Mouse (Mus musculus) MEL (cell line): ENCODE measurements at regions not wholly inside any gene's neighbourhood (a gene's known extent, or its start where the extent isn't known, plus 50 kb on each side); places are given as distances from the start of the nearest gene placed in this dataset.

Experiments used
- DNase-seq: peaks from one replicate; pipeline ENCODE4 v3.0.0; 2011; ENCODE audit warnings: low read depth, low spot score
- H3K27ac ChIP-seq: 2 replicates; pipeline ENCODE4 v1.5.1; 2012; ENCODE audit warnings: low read depth, mild to moderate bottlenecking, control low read depth, low read length, moderate library complexity; ENCODE audit not compliant: control insufficient read depth
- H3K27me3 ChIP-seq, 2 experiments: fragments of 150-350 bp in 1 of 2; sonication (generic) in 1 of 2; 2 replicates each; pipeline ENCODE4 v1.6.1; 2012; ENCODE audit warnings: low read length in 2 of 2, mild to moderate bottlenecking in 2 of 2, improper control_type of control experiment in 1 of 2, moderate library complexity in 1 of 2; ENCODE audit not compliant: insufficient read depth in 2 of 2, control insufficient read depth in 1 of 2
- H3K36me3 ChIP-seq, 2 experiments: 2 replicates each; pipeline ENCODE4 v1.6.1; 2012 to 2014; ENCODE audit warnings: low read length in 2 of 2, improper control_type of control experiment in 1 of 2, inconsistent platforms in 1 of 2, mild to moderate bottlenecking in 1 of 2; ENCODE audit not compliant: insufficient read depth in 2 of 2, control insufficient read depth in 1 of 2
- H3K4me1 ChIP-seq, 2 experiments: fragments of 150-350 bp in 1 of 2; sonication (generic) in 1 of 2; 2 replicates each; pipeline ENCODE4 v1.6.1; 2012; ENCODE audit warnings: low read length in 2 of 2, improper control_type of control experiment in 1 of 2, mild to moderate bottlenecking in 1 of 2; ENCODE audit not compliant: insufficient read depth in 2 of 2, control insufficient read depth in 1 of 2
- H3K4me3 ChIP-seq, 2 experiments: fragments of 150-350 bp in 1 of 2; sonication (generic) in 1 of 2; 2 replicates each; pipeline ENCODE4 v1.5.1; 2012; ENCODE audit warnings: low read depth in 2 of 2, low read length in 2 of 2, mild to moderate bottlenecking in 2 of 2, moderate library complexity in 2 of 2, control low read depth in 1 of 2, improper control_type of control experiment in 1 of 2; ENCODE audit not compliant: control insufficient read depth in 1 of 2, insufficient read depth in 1 of 2
- H3K79me2 ChIP-seq: 2 replicates; pipeline ENCODE4 v1.6.1; 2012; ENCODE audit warnings: mild to moderate bottlenecking, low read length, moderate library complexity; ENCODE audit not compliant: control insufficient read depth, poor library complexity, insufficient read depth
- H3K9ac ChIP-seq: 2 replicates; pipeline ENCODE4 v1.6.1; 2012; ENCODE audit warnings: low read depth, mild to moderate bottlenecking, control low read depth, low read length, moderate library complexity; ENCODE audit not compliant: control insufficient read depth, poor library complexity, severe bottlenecking
- H3K9me3 ChIP-seq: fragments of 150-350 bp; sonication (generic); replicated peaks from 2 replicates; pipeline ENCODE4 v1.6.1; 2012; ENCODE audit warnings: mild to moderate bottlenecking, low read length, improper control_type of control experiment, moderate library complexity; ENCODE audit not compliant: insufficient read depth
- BHLHE40 ChIP-seq: IDR thresholded peaks from 2 replicates; pipeline ENCODE4 v1.6.1; 2012; ENCODE audit warnings: low read depth, mild to moderate bottlenecking, inconsistent platforms, low read length, improper control_type of control experiment, borderline replicate concordance
- CHD1 ChIP-seq: IDR thresholded peaks from 2 replicates; pipeline ENCODE4 v1.6.1; 2012; ENCODE audit warnings: low read depth, mild to moderate bottlenecking, inconsistent platforms, low read length, improper control_type of control experiment
- CTCF ChIP-seq, 3 experiments: IDR thresholded peaks in 2 of 3; conservative IDR thresholded peaks in 1 of 3; 2 replicates each; pipeline ENCODE4 v1.5.1; 2011 to 2012; ENCODE audit warnings: low read length in 3 of 3, low read depth in 2 of 3, mild to moderate bottlenecking in 2 of 3, improper control_type of control experiment in 1 of 3, inconsistent platforms in 1 of 3, mixed read lengths in 1 of 3, moderate library complexity in 1 of 3; ENCODE audit not compliant: control insufficient read depth in 1 of 3, insufficient read depth in 1 of 3, poor library complexity in 1 of 3, severe bottlenecking in 1 of 3
- E2F4 ChIP-seq: IDR thresholded peaks from 2 replicates; pipeline ENCODE4 v1.6.1; 2011; ENCODE audit warnings: low read depth, low read length, improper control_type of control experiment, borderline replicate concordance
- EP300 ChIP-seq, 2 experiments: IDR thresholded peaks; 2 replicates each; pipeline ENCODE4 v1.6.1; 2011; ENCODE audit warnings: improper control_type of control experiment in 2 of 2, low read length in 2 of 2, low read depth in 1 of 2, mild to moderate bottlenecking in 1 of 2
- GATA1 ChIP-seq: IDR thresholded peaks from 2 replicates; pipeline ENCODE4 v1.6.1; 2011; ENCODE audit warnings: low read depth, low read length, improper control_type of control experiment
- JUND ChIP-seq: IDR thresholded peaks from 2 replicates; pipeline ENCODE4 v1.6.1; 2011; ENCODE audit warnings: low read depth, mild to moderate bottlenecking, improper control_type of control experiment, low read length
- KAT2A ChIP-seq: conservative IDR thresholded peaks from 2 replicates; pipeline ENCODE4 v1.6.1; 2012; ENCODE audit warnings: low read depth, low read length, improper control_type of control experiment, inconsistent platforms
- MAX ChIP-seq: IDR thresholded peaks from 2 replicates; pipeline ENCODE4 v1.6.1; 2011; ENCODE audit warnings: low read length, improper control_type of control experiment
- MAZ ChIP-seq: IDR thresholded peaks from 2 replicates; pipeline ENCODE4 v1.6.1; 2012; ENCODE audit warnings: low read depth, mild to moderate bottlenecking, inconsistent platforms, low read length, improper control_type of control experiment
- MEF2A ChIP-seq: IDR thresholded peaks from 2 replicates; pipeline ENCODE4 v1.6.1; 2014; ENCODE audit warnings: low read depth, mild to moderate bottlenecking, inconsistent platforms, low read length, improper control_type of control experiment; ENCODE audit not compliant: poor library complexity, insufficient replicate concordance, severe bottlenecking; ENCODE audit errors: extremely low read depth
- POLR2AphosphoS2 ChIP-seq: IDR thresholded peaks from 2 replicates; pipeline ENCODE4 v1.6.1; 2011; ENCODE audit warnings: low read length, improper control_type of control experiment
- POLR2AphosphoS5 ChIP-seq: IDR thresholded peaks from 2 replicates; pipeline ENCODE4 v1.6.1; 2012; ENCODE audit warnings: low read depth, borderline replicate concordance, mild to moderate bottlenecking, inconsistent platforms, low read length, moderate library complexity, mixed read lengths
- RCOR1 ChIP-seq: IDR thresholded peaks from 2 replicates; pipeline ENCODE4 v1.6.1; 2012; ENCODE audit warnings: low read depth, mild to moderate bottlenecking, inconsistent platforms, low read length, improper control_type of control experiment
- SIN3A ChIP-seq: IDR thresholded peaks from 2 replicates; pipeline ENCODE4 v1.6.1; 2012; ENCODE audit warnings: low read length, improper control_type of control experiment, inconsistent platforms
- SMC3 ChIP-seq: IDR thresholded peaks from 2 replicates; pipeline ENCODE4 v1.6.1; 2011; ENCODE audit warnings: low read depth, low read length, improper control_type of control experiment
- TBP ChIP-seq: IDR thresholded peaks from 2 replicates; pipeline ENCODE4 v1.8.0; 2011; ENCODE audit warnings: low read depth, low read length, improper control_type of control experiment
- TCF12 ChIP-seq: IDR thresholded peaks from 2 replicates; pipeline ENCODE4 v1.6.1; 2014; ENCODE audit warnings: low read depth, mild to moderate bottlenecking, inconsistent platforms, low read length, improper control_type of control experiment, moderate library complexity
- UBTF ChIP-seq: IDR thresholded peaks from 2 replicates; pipeline ENCODE4 v1.6.1; 2012; ENCODE audit warnings: low read depth, mild to moderate bottlenecking, inconsistent platforms, low read length, improper control_type of control experiment, moderate library complexity, borderline replicate concordance; ENCODE audit not compliant: insufficient read depth
- USF1 ChIP-seq: IDR thresholded peaks from 2 replicates; pipeline ENCODE4 v1.6.1; 2014; ENCODE audit warnings: low read depth, mild to moderate bottlenecking, inconsistent platforms, low read length, improper control_type of control experiment, moderate library complexity
- USF2 ChIP-seq, 2 experiments: IDR thresholded peaks; 2 replicates each; pipeline ENCODE4 v1.6.1; 2011 to 2012; ENCODE audit warnings: improper control_type of control experiment in 2 of 2, low read length in 2 of 2, borderline replicate concordance in 1 of 2, inconsistent platforms in 1 of 2, low read depth in 1 of 2, mild to moderate bottlenecking in 1 of 2; ENCODE audit not compliant: insufficient read depth in 1 of 2
- ZC3H11A ChIP-seq: IDR thresholded peaks from 2 replicates; pipeline ENCODE4 v1.6.1; 2012; ENCODE audit warnings: low read depth, mild to moderate bottlenecking, inconsistent platforms, low read length, improper control_type of control experiment
- ZNF384 ChIP-seq: IDR thresholded peaks from 2 replicates; pipeline ENCODE4 v1.6.1; 2012; ENCODE audit warnings: low read depth, mild to moderate bottlenecking, inconsistent platforms, low read length, improper control_type of control experiment

GRCm38 (mm10) chr10:24471521-24471920 lies 123.7 kb upstream of the Ccn2 start:
- Histone ChIP-seq H3K27ac (no peak overlapping the region), H3K27me3 (no peaks in the 10 kb centered on the region; a peak in 1 of 4 replicates), H3K9ac (no peak overlapping the region), H3K9me3 (no peaks in the 10 kb centered on the region), H3K4me1 (no peaks in the 10 kb centered on the region), H3K4me3 (no peak overlapping the region), H3K79me2 (no peaks in the 10 kb centered on the region), H3K36me3 (no peaks in the 10 kb centered on the region)
- no peak for TF ChIP-seq EP300 (IDR thresholded peaks at IDR 0.05; ENCODE audit: low read depth in 1 of 2, low read length in 2 of 2)
- no peak for TF ChIP-seq TBP
- no peak for TF ChIP-seq GATA1
- no peak for TF ChIP-seq BHLHE40
- no peak for TF ChIP-seq ZC3H11A
- TF ChIP-seq ZNF384 = no peak
- TF ChIP-seq CHD1 = no peak
- no peak for TF ChIP-seq E2F4
- no peak for TF ChIP-seq POLR2AphosphoS2
- DNase-seq = no peak

- H3K9ac ChIP-seq = no peak overlapping the region
- H3K79me2 ChIP-seq = no peaks in the 10 kb centered on the region
- no peaks in the 10 kb centered on the region for H3K9me3 ChIP-seq
- no peaks in the 10 kb centered on the region; a peak in 1 of 4 replicates for H3K27me3 ChIP-seq
- H3K4me3 ChIP-seq = no peak overlapping the region
- H3K36me3 ChIP-seq = no peaks in the 10 kb centered on the region
- no peak for DNase-seq
- TF ChIP-seq CTCF (IDR thresholded peaks at IDR 0.05 in 2 of 3, conservative IDR thresholded peaks at IDR 0.05 in 1 of 3; ENCODE audit: control insufficient read depth in 1 of 3, insufficient read depth in 1 of 3, low read depth in 2 of 3, low read length in 3 of 3, poor library complexity in 1 of 3, severe bottlenecking in 1 of 3) (no peak), USF1 (no peak), USF2 (IDR thresholded peaks at IDR 0.05; ENCODE audit: borderline replicate concordance in 1 of 2, insufficient read depth in 1 of 2, low read depth in 1 of 2, low read length in 2 of 2) (no peak), RCOR1 (no peak)
- H3K4me1 ChIP-seq = no peaks in the 10 kb centered on the region
- H3K27ac ChIP-seq = no peak overlapping the region
Measured at GRCm38 (mm10) chr10:24476288-24476687, 119.0 kb upstream of the Ccn2 start.

GRCm38 (mm10) chr10:24478535-24478934 lies 116.7 kb upstream of the Ccn2 start:
- no peak for TF ChIP-seq CHD1
- TF ChIP-seq SIN3A = no peak
- TF ChIP-seq BHLHE40 = no peak
- no peak for TF ChIP-seq MAX
- no peak for TF ChIP-seq UBTF
- no peak for TF ChIP-seq JUND
- no peak for TF ChIP-seq TBP
- no peak for TF ChIP-seq SMC3
- TF ChIP-seq KAT2A = no peak
- TF ChIP-seq E2F4 = no peak
- TF ChIP-seq MEF2A = no peak
- no peak for TF ChIP-seq POLR2AphosphoS5
- TF ChIP-seq TCF12 = no peak
- TF ChIP-seq MAZ = no peak
- TF ChIP-seq, all 39 proteins: peak for 0
- Histone ChIP-seq H3K9ac (no peak overlapping the region), H3K27ac (no peak overlapping the region)

More at GRCm38 (mm10) chr10:24478535-24478934, 116.7 kb upstream of the Ccn2 start:
- Histone ChIP-seq H3K4me1 (no peaks in the 10 kb centered on the region), H3K79me2 (no peaks in the 10 kb centered on the region), H3K36me3 (no peaks in the 10 kb centered on the region), H3K4me3 (no peak overlapping the region), H3K27me3 (no peaks in the 10 kb centered on the region; a peak in 1 of 4 replicates), H3K9me3 (no peaks in the 10 kb centered on the region)
- no peak for DNase-seq
